Mouse (Mus musculus): Measurements from ENCODE around the gene Ptpn4. TPM values are rescaled to one million over a fixed set of nuclear protein-coding genes. Genes with fewer than 3 reads are reported as not detected.
A peak's percentile ranks its signal among the peaks of the same experiment; 100 is the strongest.

Ptpn4 gene
- total RNA-seq (2017): 20.2 to 103 TPM (median 20.9 TPM) in 3 replicates

GRCm38 (mm10) chr1:119837035-119837751, at the start of gene Ptpn4:
Gene Ptpn4 (minus strand): TSS chr1:119837613.
- ATAC-seq (replicated peaks; ENCODE audit: insufficient number of reproducible peaks, low FRiP score, low TSS enrichment, poor library complexity, severe bottlenecking): peak; percentile 99

- no peak for ATAC-seq (replicated peaks; ENCODE audit: insufficient number of reproducible peaks, low FRiP score, low TSS enrichment, poor library complexity, severe bottlenecking)
Measured at GRCm38 (mm10) chr1:119886320-119886719, 48.9 kb upstream of the Ptpn4 start.

- ATAC-seq (replicated peaks; ENCODE audit: insufficient number of reproducible peaks, low FRiP score, low TSS enrichment, poor library complexity, severe bottlenecking): no peak
Measured at GRCm38 (mm10) chr1:119884272-119884671, 46.9 kb upstream of the Ptpn4 start.

- no peak for ATAC-seq (replicated peaks; ENCODE audit: insufficient number of reproducible peaks, low FRiP score, low TSS enrichment, poor library complexity, severe bottlenecking)
Measured at GRCm38 (mm10) chr1:119878909-119879308, 41.5 kb upstream of the Ptpn4 start.

GRCm38 (mm10) chr1:119877469-119877868, 40.1 kb upstream of the Ptpn4 start:
- ATAC-seq (replicated peaks; ENCODE audit: insufficient number of reproducible peaks, low FRiP score, low TSS enrichment, poor library complexity, severe bottlenecking): no peak

GRCm38 (mm10) chr1:119868395-119869161, 31.2 kb upstream of the Ptpn4 start:
- no peak for ATAC-seq (replicated peaks; ENCODE audit: insufficient number of reproducible peaks, low FRiP score, low TSS enrichment, poor library complexity, severe bottlenecking)

- ATAC-seq (replicated peaks; ENCODE audit: insufficient number of reproducible peaks, low FRiP score, low TSS enrichment, poor library complexity, severe bottlenecking): no peak
Measured at GRCm38 (mm10) chr1:119867300-119867699, 29.9 kb upstream of the Ptpn4 start.

GRCm38 (mm10) chr1:119865311-119865710, 27.9 kb upstream of the Ptpn4 start:
- no peak for ATAC-seq (replicated peaks; ENCODE audit: insufficient number of reproducible peaks, low FRiP score, low TSS enrichment, poor library complexity, severe bottlenecking)

- no peak for ATAC-seq (replicated peaks; ENCODE audit: insufficient number of reproducible peaks, low FRiP score, low TSS enrichment, poor library complexity, severe bottlenecking)
Measured at GRCm38 (mm10) chr1:119863507-119864296, 26.3 kb upstream of the Ptpn4 start.

GRCm38 (mm10) chr1:119859566-119859965, 22.2 kb upstream of the Ptpn4 start:
- no peak for ATAC-seq (replicated peaks; ENCODE audit: insufficient number of reproducible peaks, low FRiP score, low TSS enrichment, poor library complexity, severe bottlenecking)

GRCm38 (mm10) chr1:119852980-119853379, 15.6 kb upstream of the Ptpn4 start:
- ATAC-seq (replicated peaks; ENCODE audit: insufficient number of reproducible peaks, low FRiP score, low TSS enrichment, poor library complexity, severe bottlenecking): no peak

GRCm38 (mm10) chr1:119852339-119852738, 14.9 kb upstream of the Ptpn4 start:
- no peak for ATAC-seq (replicated peaks; ENCODE audit: insufficient number of reproducible peaks, low FRiP score, low TSS enrichment, poor library complexity, severe bottlenecking)

- ATAC-seq (replicated peaks; ENCODE audit: insufficient number of reproducible peaks, low FRiP score, low TSS enrichment, poor library complexity, severe bottlenecking): no peak
Measured at GRCm38 (mm10) chr1:119849146-119849935, 11.9 kb upstream of the Ptpn4 start.

GRCm38 (mm10) chr1:119845321-119845720, 7.9 kb upstream of the Ptpn4 start:
- no peak for ATAC-seq (replicated peaks; ENCODE audit: insufficient number of reproducible peaks, low FRiP score, low TSS enrichment, poor library complexity, severe bottlenecking)

GRCm38 (mm10) chr1:119843121-119843520, 5.7 kb upstream of the Ptpn4 start:
- no peak for ATAC-seq (replicated peaks; ENCODE audit: insufficient number of reproducible peaks, low FRiP score, low TSS enrichment, poor library complexity, severe bottlenecking)

GRCm38 (mm10) chr1:119838241-119838640, 828 bp upstream of the Ptpn4 start:
- ATAC-seq (replicated peaks; ENCODE audit: insufficient number of reproducible peaks, low FRiP score, low TSS enrichment, poor library complexity, severe bottlenecking): no peak

- peak; percentile 42; the same call in 1 of the 2 replicates for ATAC-seq (replicated peaks; ENCODE audit: insufficient number of reproducible peaks, low FRiP score, low TSS enrichment, poor library complexity, severe bottlenecking)
Measured at GRCm38 (mm10) chr1:119836479-119837015, 866 bp downstream of the Ptpn4 start.

GRCm38 (mm10) chr1:119835726-119836478, 1.5 kb downstream of the Ptpn4 start:
- no peak for ATAC-seq (replicated peaks; ENCODE audit: insufficient number of reproducible peaks, low FRiP score, low TSS enrichment, poor library complexity, severe bottlenecking)
